Mouse (Mus musculus): Measurements from ENCODE around the gene Nup35. TPM values are rescaled to one million over a fixed set of nuclear protein-coding genes. Genes with fewer than 3 reads are reported as not detected.
A peak's percentile ranks its signal among the peaks of the same experiment; 100 is the strongest.

Nup35 gene
- polyA plus RNA-seq (2015; fragmentation: Nextera tagmentation; extraction: Ambion mirVana), result 47.3 and 53.1 TPM in 2 replicates

GRCm38 (mm10) chr2:80616854-80617737, at the start of gene Nup35, which contains the start of gene Dusp19:
Nup35 (plus strand) TSS chr2:80617236.
Dusp19 (plus strand) TSS chr2:80617045.
- Histone ChIP-seq H3K36me3 (ENCODE audit: control insufficient read depth, insufficient read depth, low read length) (no peaks in the 10 kb centered on the region), H3K4me3 (ENCODE audit: low read length) (peak within 1 kb of the TSS; percentile 75), H3K9ac (ENCODE audit: low read length) (peak within 1 kb of the TSS; percentile 85), H3K27ac (ENCODE audit: low read length) (peak within 1 kb of the TSS; percentile 70), H3K4me2 (ENCODE audit: low read depth, low read length) (peak within 1 kb of the TSS; percentile 81), H3K4me1 (replicated peaks; ENCODE audit: control insufficient read depth, insufficient read depth, low read length) (peaks cover 5% of the 10 kb centered on the region; the same call in 1 of the 2 replicates), H3K9me3 (ENCODE audit: control insufficient read depth, low read length) (no peaks in the 10 kb centered on the region), H3K27me3 (ENCODE audit: control insufficient read depth, insufficient read depth, low read depth, low read length) (no peaks in the 10 kb centered on the region)
- peak; percentile 99 for ATAC-seq (ENCODE audit: low read depth)
- WGBS, result 1% methylated on average over 21 of the region's 21 CpGs

GRCm38 (mm10) chr2:80567411-80567810, 49.6 kb upstream of the Nup35 start:
- Histone ChIP-seq H3K4me1 (replicated peaks; ENCODE audit: control insufficient read depth, insufficient read depth, low read length) (no peaks in the 10 kb centered on the region; the same call in 1 of the 2 replicates), H3K9me3 (ENCODE audit: control insufficient read depth, low read length) (no peaks in the 10 kb centered on the region), H3K4me3 (ENCODE audit: low read length) (no peak overlapping the region), H3K27me3 (ENCODE audit: control insufficient read depth, insufficient read depth, low read depth, low read length) (no peaks in the 10 kb centered on the region), H3K36me3 (ENCODE audit: control insufficient read depth, insufficient read depth, low read length) (no peaks in the 10 kb centered on the region), H3K9ac (ENCODE audit: low read length) (no peak overlapping the region), H3K27ac (ENCODE audit: low read length) (no peak overlapping the region), H3K4me2 (ENCODE audit: low read depth, low read length) (no peak overlapping the region)
- 86% methylated on average over 4 of the region's 4 CpGs for WGBS
- ATAC-seq (ENCODE audit: low read depth), result no peak

GRCm38 (mm10) chr2:80570656-80571055, 46.4 kb upstream of the Nup35 start:
- Histone ChIP-seq H3K9ac (ENCODE audit: low read length) (no peak overlapping the region), H3K4me3 (ENCODE audit: low read length) (no peak overlapping the region), H3K36me3 (ENCODE audit: control insufficient read depth, insufficient read depth, low read length) (no peaks in the 10 kb centered on the region), H3K4me1 (replicated peaks; ENCODE audit: control insufficient read depth, insufficient read depth, low read length) (peaks cover 2% of the 10 kb centered on the region; the same call in 1 of the 2 replicates), H3K27me3 (ENCODE audit: control insufficient read depth, insufficient read depth, low read depth, low read length) (no peaks in the 10 kb centered on the region), H3K9me3 (ENCODE audit: control insufficient read depth, low read length) (no peaks in the 10 kb centered on the region), H3K27ac (ENCODE audit: low read length) (no peak overlapping the region), H3K4me2 (ENCODE audit: low read depth, low read length) (no peak overlapping the region)
- WGBS, result 66% methylated on average over 4 of the region's 4 CpGs
- ATAC-seq (ENCODE audit: low read depth), result no peak

- Histone ChIP-seq H3K27me3 (ENCODE audit: control insufficient read depth, insufficient read depth, low read depth, low read length) (no peaks in the 10 kb centered on the region), H3K36me3 (ENCODE audit: control insufficient read depth, insufficient read depth, low read length) (no peaks in the 10 kb centered on the region), H3K9ac (ENCODE audit: low read length) (no peak overlapping the region), H3K4me1 (replicated peaks; ENCODE audit: control insufficient read depth, insufficient read depth, low read length) (peaks cover 12% of the 10 kb centered on the region), H3K4me3 (ENCODE audit: low read length) (no peak overlapping the region), H3K27ac (ENCODE audit: low read length) (no peak overlapping the region), H3K4me2 (ENCODE audit: low read depth, low read length) (no peak overlapping the region), H3K9me3 (ENCODE audit: control insufficient read depth, low read length) (no peaks in the 10 kb centered on the region)
- WGBS, result 96% methylated on average over 1 of the region's 1 CpGs
- no peak for ATAC-seq (ENCODE audit: low read depth)
Observed at GRCm38 (mm10) chr2:80577286-80577685, 39.8 kb upstream of the Nup35 start.

GRCm38 (mm10) chr2:80579253-80579891, 37.7 kb upstream of the Nup35 start:
- Histone ChIP-seq H3K27me3 (ENCODE audit: control insufficient read depth, insufficient read depth, low read depth, low read length) (no peaks in the 10 kb centered on the region), H3K4me3 (ENCODE audit: low read length) (peak overlapping the region; percentile 41), H3K9ac (ENCODE audit: low read length) (peak overlapping the region; percentile 46), H3K4me1 (replicated peaks; ENCODE audit: control insufficient read depth, insufficient read depth, low read length) (peaks cover 12% of the 10 kb centered on the region), H3K9me3 (ENCODE audit: control insufficient read depth, low read length) (no peaks in the 10 kb centered on the region), H3K36me3 (ENCODE audit: control insufficient read depth, insufficient read depth, low read length) (no peaks in the 10 kb centered on the region), H3K27ac (ENCODE audit: low read length) (0 out of 2 replicates have a peak overlapping the region, but pooled peaks have one; percentile 12), H3K4me2 (ENCODE audit: low read depth, low read length) (peak overlapping the region; percentile 66)
- WGBS, result 24% methylated on average over 6 of the region's 6 CpGs
- no peak for ATAC-seq (ENCODE audit: low read depth)

GRCm38 (mm10) chr2:80580311-80580961, 36.6 kb upstream of the Nup35 start:
- H3K27me3 ChIP-seq (ENCODE audit: control insufficient read depth, insufficient read depth, low read depth, low read length), result no peaks in the 10 kb centered on the region
- ATAC-seq (ENCODE audit: low read depth), result peak; percentile 66
- no peaks in the 10 kb centered on the region for H3K9me3 ChIP-seq (ENCODE audit: control insufficient read depth, low read length)
- peak overlapping the region; percentile 98 for H3K27ac ChIP-seq (ENCODE audit: low read length)
- H3K4me1 ChIP-seq (replicated peaks; ENCODE audit: control insufficient read depth, insufficient read depth, low read length), result peaks cover 9% of the 10 kb centered on the region
- H3K4me3 ChIP-seq (ENCODE audit: low read length), result peak overlapping the region; percentile 91
- peak overlapping the region; percentile 68 for H3K4me2 ChIP-seq (ENCODE audit: low read depth, low read length)
- no peaks in the 10 kb centered on the region for H3K36me3 ChIP-seq (ENCODE audit: control insufficient read depth, insufficient read depth, low read length)
- WGBS, result under 1% methylated on average over 44 of the region's 65 CpGs
- H3K9ac ChIP-seq (ENCODE audit: low read length), result peak overlapping the region; percentile 98

GRCm38 (mm10) chr2:80581043-80581711, 35.9 kb upstream of the Nup35 start, which contains the start of gene Nckap1:
Nckap1 (minus strand) TSS chr2:80581380.
- peak; percentile 93 for ATAC-seq (ENCODE audit: low read depth)

GRCm38 (mm10) chr2:80582356-80582755, 34.7 kb upstream of the Nup35 start:
- Histone ChIP-seq H3K36me3 (ENCODE audit: control insufficient read depth, insufficient read depth, low read length) (no peaks in the 10 kb centered on the region), H3K9ac (ENCODE audit: low read length) (no peak overlapping the region), H3K9me3 (ENCODE audit: control insufficient read depth, low read length) (no peaks in the 10 kb centered on the region), H3K27me3 (ENCODE audit: control insufficient read depth, insufficient read depth, low read depth, low read length) (no peaks in the 10 kb centered on the region), H3K4me3 (ENCODE audit: low read length) (no peak overlapping the region), H3K4me1 (replicated peaks; ENCODE audit: control insufficient read depth, insufficient read depth, low read length) (peaks cover 9% of the 10 kb centered on the region), H3K4me2 (ENCODE audit: low read depth, low read length) (no peak overlapping the region), H3K27ac (ENCODE audit: low read length) (no peak overlapping the region)
- 88% methylated on average over 3 of the region's 3 CpGs for WGBS
- ATAC-seq (ENCODE audit: low read depth), result no peak

More at GRCm38 (mm10) chr2:80581043-80581711, 35.9 kb upstream of the Nup35 start, which contains the start of gene Nckap1:
- H3K36me3 ChIP-seq (ENCODE audit: control insufficient read depth, insufficient read depth, low read length), result no peaks in the 10 kb centered on the region
- peak within 1 kb of the TSS; percentile 91 for H3K4me3 ChIP-seq (ENCODE audit: low read length)
- H3K9ac ChIP-seq (ENCODE audit: low read length), result peak within 1 kb of the TSS; percentile 98
- peak within 1 kb of the TSS; percentile 68 for H3K4me2 ChIP-seq (ENCODE audit: low read depth, low read length)
- peaks cover 9% of the 10 kb centered on the region for H3K4me1 ChIP-seq (replicated peaks; ENCODE audit: control insufficient read depth, insufficient read depth, low read length)
- under 1% methylated on average over 59 of the region's 88 CpGs for WGBS
- H3K27ac ChIP-seq (ENCODE audit: low read length), result peak within 1 kb of the TSS; percentile 98
- H3K27me3 ChIP-seq (ENCODE audit: control insufficient read depth, insufficient read depth, low read depth, low read length), result no peaks in the 10 kb centered on the region
- no peaks in the 10 kb centered on the region for H3K9me3 ChIP-seq (ENCODE audit: control insufficient read depth, low read length)
